Mouse (Mus musculus): Measurements from ENCODE around the gene Asap2.

Gene Asap2

GRCm38 (mm10) chr12:21217776-21218444 lies 227.7 kb downstream of the Asap2 start:
- DNase-seq, result no peak

GRCm38 (mm10) chr12:21220596-21220995 lies 230.3 kb downstream of the Asap2 start:
- no peak for DNase-seq

DNA sequence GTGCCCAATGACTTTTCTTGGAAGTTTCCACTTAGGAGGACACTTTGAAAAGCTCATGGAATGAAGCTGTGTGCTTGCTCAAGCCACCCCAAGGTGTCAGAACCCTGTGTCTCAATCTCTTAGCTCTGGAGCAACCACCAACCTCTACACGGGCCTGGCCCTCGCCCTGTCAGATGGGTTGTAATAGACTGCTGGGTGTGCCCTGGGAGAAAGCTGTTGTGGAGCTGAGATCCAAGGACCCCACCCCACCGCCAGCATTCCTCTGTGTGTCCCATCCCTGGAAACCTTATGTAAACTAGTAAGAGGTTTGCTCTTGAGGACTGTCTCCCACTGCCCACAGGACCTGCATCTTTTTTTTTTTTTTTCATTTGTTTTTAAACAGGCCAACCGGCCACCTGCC lies 233.7 kb downstream of the Asap2 start:
- no peak for DNase-seq

DNA sequence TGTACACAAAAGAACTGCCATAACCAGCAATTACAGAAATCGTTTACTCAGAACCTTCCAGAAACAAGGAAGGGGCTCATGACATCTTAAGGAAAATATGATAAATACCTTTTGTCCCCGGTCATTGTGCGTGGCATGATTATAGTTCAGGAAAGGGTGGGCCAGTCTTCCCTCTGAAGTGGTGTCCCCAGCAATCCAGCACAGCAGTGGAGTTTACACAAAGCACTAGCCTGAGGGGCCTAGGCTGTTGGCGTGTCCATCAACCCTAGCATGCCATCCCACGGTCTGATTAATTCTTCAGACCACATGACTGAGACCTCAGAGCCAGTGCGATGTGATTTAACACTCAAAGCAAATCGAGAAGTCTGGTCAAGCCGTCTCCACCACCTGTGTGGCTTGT lies 235.1 kb downstream of the Asap2 start:
- DNase-seq, result no peak

- no peak for DNase-seq
Measured at GRCm38 (mm10) chr12:21226316-21226715, 236.1 kb downstream of the Asap2 start.

- peak; percentile 70 to 72 for DNase-seq
Measured at GRCm38 (mm10) chr12:21227076-21227980, 237.1 kb downstream of the Asap2 start.

DNA sequence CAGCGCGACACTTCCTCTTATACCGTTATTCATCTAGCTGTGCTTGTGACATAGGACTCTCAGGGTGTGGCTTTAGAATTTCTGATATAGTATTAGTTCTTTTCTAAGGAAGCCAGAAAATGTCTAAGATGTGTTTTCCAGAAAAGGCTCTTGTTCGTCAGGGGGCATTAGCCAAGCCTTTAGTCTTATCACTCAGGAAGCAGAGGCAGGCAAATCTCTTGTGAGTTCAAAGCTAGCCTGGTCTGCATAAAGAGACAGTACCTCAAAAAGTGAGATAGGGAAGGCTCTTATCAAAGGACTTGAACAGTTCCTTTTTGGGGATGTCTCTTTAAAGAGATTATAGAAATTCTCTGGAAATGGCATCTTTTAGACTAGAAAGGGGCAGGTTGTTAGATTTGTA lies 238.4 kb downstream of the Asap2 start:
- DNase-seq, result no peak

DNA sequence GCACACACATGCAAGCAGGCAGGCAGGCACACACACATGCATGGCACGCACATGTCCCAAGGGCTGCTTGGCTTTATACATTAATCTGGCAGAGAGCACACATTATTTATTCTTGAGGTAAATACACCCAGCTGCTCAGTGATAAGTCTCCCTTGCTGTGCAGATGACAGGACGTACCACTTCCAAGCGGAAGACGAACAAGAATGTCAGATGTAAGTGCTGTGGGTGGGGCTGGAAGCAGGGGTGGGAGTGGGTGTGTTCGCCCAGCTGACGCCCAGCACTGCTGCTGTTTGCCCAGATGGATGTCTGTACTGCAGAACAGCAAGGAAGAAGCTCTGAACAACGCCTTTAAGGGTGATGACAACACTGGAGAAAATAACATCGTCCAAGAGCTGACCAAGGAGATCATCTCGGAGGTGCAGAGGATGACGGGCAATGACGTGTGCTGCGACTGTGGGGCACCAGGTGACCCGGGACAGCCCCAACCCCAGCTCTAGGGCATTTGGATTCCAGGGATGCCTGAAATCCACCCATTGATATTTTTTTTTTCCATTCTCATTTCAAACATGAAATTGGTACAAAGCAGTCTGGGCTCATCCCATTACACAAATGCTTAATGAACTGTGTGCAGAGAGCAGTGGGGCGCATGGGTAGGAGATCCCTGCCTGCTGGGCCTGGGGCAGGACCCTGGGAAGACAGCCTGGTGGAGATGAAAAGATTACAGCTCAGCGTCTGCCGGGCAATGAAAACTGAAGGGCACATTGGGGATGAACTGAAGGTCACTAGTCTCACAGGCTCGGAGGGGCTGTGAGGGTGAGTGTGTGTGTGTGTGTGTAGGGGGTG lies 239.0 kb downstream of the Asap2 start:
- DNase-seq, result no peak

DNA sequence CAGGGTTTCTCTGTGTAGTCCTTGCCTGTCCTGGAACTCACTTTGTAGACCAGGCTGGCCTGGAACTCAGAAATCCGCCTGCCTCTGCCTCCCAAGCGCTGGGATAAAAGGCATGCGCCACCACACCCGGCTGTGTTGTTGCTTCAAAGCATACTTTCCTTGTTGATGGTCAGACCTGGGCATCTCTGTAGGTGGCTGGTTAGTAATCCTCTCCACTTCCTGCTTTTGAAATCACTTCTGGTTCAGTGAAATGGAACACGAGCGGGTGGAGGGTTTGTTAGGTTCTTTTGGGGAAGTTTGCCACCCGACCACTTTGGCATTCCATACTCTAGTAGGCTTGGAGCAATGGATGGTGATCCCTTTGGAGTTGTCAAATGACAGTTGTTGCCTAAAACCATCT lies 243.5 kb downstream of the Asap2 start:
- DNase-seq, result no peak

DNA sequence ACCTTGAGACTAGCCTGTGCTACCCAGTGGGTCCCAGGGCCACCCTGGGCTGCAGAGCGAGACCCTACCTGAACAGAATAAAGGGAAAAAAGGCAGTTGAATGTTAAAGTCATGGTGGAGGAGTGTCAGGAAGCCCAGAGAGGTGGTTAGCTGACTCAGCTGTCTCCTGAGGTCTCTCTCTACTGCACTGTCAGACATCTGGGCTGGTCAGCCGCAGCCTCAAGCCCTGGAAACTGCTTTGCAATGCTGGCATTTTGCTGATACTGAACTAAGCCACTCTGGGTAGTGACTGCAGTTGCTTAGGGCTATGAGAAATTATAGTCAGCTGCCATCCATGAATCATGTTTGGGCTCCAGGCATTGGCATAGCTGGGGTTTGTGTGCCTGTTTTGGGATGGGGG lies 244.3 kb downstream of the Asap2 start:
- DNase-seq, result no peak

DNA sequence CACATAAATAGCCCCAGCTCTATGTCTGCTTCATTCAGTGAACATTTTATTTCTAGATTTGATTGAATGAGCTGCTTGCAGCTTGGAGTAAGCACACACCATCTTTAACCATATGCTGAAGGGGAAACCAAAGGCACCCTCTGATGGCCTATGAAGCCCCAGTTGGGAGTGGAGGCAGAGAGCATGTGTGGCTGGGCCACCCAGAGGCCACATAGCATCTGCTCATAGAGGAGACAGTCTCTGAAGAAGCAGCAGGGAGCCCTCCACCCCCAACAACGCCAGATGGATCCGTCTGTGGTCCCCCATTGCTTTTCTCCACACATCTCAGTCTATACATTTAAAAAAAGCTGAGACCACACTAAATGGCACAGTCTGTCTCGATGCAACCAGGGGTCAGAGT lies 251.7 kb downstream of the Asap2 start:
- no peak for DNase-seq

DNA sequence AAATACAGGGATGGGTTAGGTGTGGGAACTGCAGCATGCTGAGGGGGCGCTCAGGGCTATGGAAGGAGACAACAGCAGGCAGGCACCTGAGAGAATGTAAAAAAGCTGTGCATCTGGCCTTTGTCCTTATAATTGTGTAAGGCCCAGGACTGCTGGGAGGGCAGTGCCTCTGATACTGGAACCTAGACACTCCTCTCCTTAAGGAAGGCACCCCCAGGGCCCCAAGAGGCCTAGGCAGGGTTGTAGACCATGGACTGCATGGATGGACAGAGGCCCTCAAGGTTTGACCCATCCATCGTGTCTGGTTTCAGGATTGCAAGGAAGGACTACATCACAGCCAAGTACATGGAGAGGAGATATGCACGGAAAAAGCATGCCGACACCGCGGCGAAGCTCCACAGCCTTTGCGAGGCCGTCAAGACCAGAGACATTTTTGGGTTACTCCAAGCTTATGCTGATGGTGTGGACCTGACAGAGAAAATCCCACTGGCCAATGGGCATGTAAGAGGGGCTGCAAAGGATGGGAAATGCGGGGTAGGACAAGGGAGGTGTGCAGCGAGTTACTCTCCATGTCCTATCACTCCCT lies 254.2 kb downstream of the Asap2 start:
- DNase-seq, result no peak

DNA sequence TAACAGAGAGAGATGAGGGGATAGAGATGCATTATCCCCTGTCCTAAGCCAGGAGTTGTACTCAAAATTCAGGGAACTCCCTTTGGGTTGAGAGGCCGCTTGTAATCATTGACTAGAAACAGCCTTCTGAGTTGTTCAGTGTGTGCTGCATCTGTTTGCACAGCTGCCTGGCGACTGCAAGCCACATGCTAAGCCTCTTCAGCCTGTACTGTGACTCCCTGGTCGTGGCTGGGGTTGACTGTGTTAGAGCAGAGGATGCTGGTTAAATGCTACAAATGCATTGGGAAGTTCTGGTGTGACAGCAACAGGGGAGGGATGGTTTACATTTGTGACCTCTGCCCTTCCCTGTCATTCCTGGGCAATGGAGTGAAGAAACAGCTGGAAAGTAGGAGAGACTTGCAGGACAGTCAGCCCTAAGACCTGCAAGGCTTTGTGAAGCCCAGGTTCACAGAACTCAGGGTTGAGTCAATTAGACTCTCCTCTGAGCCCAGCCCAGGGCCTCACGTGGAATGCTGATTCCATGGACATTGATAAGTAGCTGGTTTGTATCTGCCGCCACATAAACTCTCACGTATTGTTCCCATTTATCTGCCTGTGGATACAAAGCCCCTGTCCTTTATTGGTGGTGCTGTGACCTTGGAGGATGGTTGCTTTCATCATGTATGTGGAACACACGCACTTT lies 257.6 kb downstream of the Asap2 start:
- no peak for DNase-seq

DNA sequence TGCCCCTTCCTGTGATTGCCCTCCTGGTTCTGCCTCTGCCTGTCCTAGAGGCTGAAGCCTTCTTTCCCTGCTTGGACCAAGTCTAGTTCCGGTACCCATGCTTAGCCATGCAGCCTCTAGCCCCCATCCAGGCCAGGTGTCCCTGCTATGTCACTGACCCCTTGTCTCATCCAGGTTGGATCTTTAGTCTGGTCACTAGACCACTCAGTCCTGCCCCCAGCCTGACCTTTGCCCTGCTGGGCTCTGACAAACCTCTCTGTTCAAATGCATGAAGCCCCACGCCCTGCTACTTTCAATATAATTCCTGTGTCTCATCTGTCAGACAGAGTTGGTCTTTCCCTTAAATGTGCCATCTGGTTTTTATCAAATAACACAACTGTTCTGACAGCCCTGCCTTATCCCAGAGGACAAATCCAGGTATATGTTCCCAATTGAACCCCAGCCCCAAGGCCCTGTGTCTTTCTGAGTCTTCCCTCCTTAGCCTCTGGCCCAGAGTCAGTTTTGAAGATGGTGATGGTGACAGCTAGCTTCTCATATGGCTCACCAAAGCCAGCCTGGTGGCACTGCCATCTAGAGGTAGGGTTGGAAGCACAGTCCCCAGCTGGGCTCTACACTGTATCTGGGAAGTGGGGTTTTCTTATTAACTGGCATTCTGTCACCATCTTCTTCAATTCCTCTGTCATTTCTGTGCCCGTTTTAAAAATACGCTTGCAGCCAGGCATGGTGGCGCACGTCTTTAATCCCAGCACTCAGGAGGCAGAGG lies 270.4 kb downstream of the Asap2 start:
- no peak for DNase-seq

DNA sequence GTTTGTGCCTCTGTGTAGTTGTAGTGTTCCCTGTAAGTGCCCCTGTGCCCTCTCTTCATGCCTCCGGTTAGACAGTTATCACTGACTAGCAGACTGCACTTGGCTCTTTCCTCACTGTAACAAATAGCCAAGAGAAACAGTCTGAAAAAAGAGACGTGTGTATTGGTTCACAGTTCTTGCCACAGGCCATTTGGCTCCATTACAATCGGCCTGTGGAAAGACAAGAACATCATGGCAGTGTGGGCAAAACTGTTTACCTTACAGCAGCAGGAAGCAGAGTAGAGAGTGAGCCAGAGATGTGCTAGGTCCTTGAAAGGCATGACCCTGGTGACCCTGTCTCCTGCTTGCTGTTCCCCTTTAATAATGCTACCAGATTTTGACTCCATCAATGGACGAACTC lies 271.3 kb downstream of the Asap2 start:
- DNase-seq, result no peak

DNA sequence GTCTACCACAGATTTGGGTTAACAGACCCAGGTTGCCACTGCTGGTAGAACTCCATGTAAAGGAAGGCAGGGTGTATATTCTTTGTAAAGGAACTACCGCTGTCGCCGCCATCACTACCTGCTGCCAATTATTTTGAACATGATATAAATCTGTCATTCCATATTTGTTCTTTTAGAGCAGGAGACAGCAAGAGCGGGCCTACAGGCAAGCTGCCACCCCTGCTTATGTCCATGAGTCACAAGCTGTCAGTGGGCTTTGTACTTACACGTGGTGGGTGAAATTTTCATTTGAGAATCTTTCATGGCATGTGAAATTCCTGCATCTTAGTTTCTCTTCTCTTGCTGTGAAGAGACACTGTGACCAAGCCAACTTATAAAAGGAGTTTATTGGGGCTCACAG lies 273.0 kb downstream of the Asap2 start:
- DNase-seq, result no peak

- DNase-seq, result no peak
Measured at GRCm38 (mm10) chr12:21264241-21264640, 274.0 kb downstream of the Asap2 start.

GRCm38 (mm10) chr12:21264970-21265369 lies 274.7 kb downstream of the Asap2 start:
- DNase-seq, result no peak

DNA sequence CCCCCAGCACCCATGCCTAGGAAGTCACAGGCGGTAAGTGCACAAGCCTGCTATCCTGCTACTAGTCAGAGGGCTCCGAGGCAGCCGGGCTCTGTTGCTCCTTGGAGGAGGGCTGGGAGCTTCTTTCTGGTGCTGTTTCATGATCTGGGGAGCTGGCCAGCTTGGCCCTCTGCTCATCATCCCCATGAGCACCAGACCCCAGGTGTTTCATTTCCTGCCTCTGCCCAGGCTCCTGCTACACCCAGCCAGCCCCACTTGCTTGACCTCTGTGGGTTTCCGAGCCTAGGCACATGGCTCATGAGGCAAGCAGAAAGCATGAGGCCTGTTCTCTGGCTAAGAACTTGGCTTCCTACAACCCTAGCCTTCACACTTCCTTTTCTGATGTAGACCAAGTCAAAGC lies 275.2 kb downstream of the Asap2 start:
- no peak for DNase-seq

GRCm38 (mm10) chr12:21265946-21266783 lies 275.9 kb downstream of the Asap2 start:
- DNase-seq, result peak; percentile 69 to 71

DNA sequence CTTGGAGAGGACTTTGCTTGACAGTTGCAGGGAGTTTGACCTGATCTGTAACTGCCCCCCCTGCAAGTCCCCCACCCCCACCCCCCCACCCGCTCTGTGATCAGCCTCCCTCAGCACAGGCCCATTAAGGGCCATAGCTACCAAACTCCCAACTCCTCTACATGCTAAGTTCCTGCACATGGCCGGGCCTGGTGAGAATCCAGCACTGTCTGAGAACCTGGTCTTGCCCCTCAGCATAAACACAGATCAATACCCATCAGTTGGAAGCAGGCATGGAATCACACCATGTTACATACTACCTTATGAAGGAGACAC lies 276.5 kb downstream of the Asap2 start:
- DNase-seq, result no peak
